Mouse (Mus musculus): ENCODE results near the gene Ccl25. TPM values are rescaled to one million over a fixed set of nuclear protein-coding genes. Genes with fewer than 3 reads are reported as not detected.

Gene Ccl25
- total RNA-seq (2023) = 17.6 TPM

GRCm38 (mm10) chr8:4324983-4325750, at the start of gene Ccl25, which contains the start of gene Elavl1:
Gene Ccl25 (plus strand): TSS chr8:4325210.
Gene Elavl1 (minus strand): TSS chr8:4325413.

GRCm38 (mm10) chr8:4275275-4276110, 49.5 kb upstream of the Ccl25 start, which contains the start of gene Timm44:
Gene Timm44 (minus strand): TSS chr8:4275913.

Other genes starting within 250 kb of the Ccl25 start
- not detected for gene Cd209f, start 219.4 kb upstream of the Ccl25 start, total RNA-seq (2023)
- gene Cd209g, start 191.1 kb upstream of the Ccl25 start, total RNA-seq (2023) = not detected
- 17.2 TPM for gene Evi5l, start 158.6 kb upstream of the Ccl25 start, total RNA-seq (2023)
- gene Prr36, start 107.8 kb upstream of the Ccl25 start, total RNA-seq (2023) = not detected
- not detected for gene Lrrc8e, start 98.4 kb upstream of the Ccl25 start, total RNA-seq (2023)
- gene Map2k7, start 86.5 kb upstream of the Ccl25 start, total RNA-seq (2023) = 127 TPM
- gene Gm49320, start 86.3 kb upstream of the Ccl25 start, total RNA-seq (2023) = not detected
- 36.3 TPM for gene Tgfbr3l, start 77.0 kb upstream of the Ccl25 start, total RNA-seq (2023)
- 12.7 TPM for gene Snapc2, start 72.1 kb upstream of the Ccl25 start, total RNA-seq (2023)
- gene Ctxn1, start 65.9 kb upstream of the Ccl25 start, total RNA-seq (2023) = 2.0 TPM
- gene Timm44, start 49.3 kb upstream of the Ccl25 start, total RNA-seq (2023) = 98.9 TPM
- 91.2 TPM for gene Elavl1, start 203 bp downstream of the Ccl25 start, total RNA-seq (2023)
- gene Cers4, start 167.8 kb downstream of the Ccl25 start, total RNA-seq (2023) = 34.6 TPM